Mouse (Mus musculus): Measurements from ENCODE around the gene Cast. TPM values are rescaled to one million over a fixed set of nuclear protein-coding genes. Genes with fewer than 3 reads are reported as not detected.

Gene Cast
- polyA plus RNA-seq, 1 experiment: 6.1 TPM

GRCm38 (mm10) chr13:74733726-74734125 is 74.9 kb downstream of the Cast start:
- no peak for DNase-seq (ENCODE audit: low read depth in 1 of 2, low spot score in 2 of 2)
- 89% methylated on average over 4 of the region's 4 CpGs for WGBS
- Histone ChIP-seq H3K27me3 (ENCODE audit: control insufficient read depth, insufficient read depth, low read length) (no peaks in the 10 kb centered on the region), H3K27ac (ENCODE audit: insufficient read depth, low read length) (no peak overlapping the region), H3K4me1 (ENCODE audit: control insufficient read depth, insufficient read depth, insufficient read length) (no peaks in the 10 kb centered on the region), H3K4me3 (ENCODE audit: extremely low read depth, insufficient read depth, insufficient read length) (no peak overlapping the region), H3K36me3 (ENCODE audit: control insufficient read depth, insufficient read depth, low read length) (peaks cover 30% of the 10 kb centered on the region)
- TF ChIP-seq POLR2A (IDR thresholded peaks at IDR 0.05; ENCODE audit: low read depth, low read length) (no peak), CTCF (IDR thresholded peaks at IDR 0.05; ENCODE audit: extremely low read depth, insufficient read depth, insufficient read length, insufficient replicate concordance) (no peak)

GRCm38 (mm10) chr13:74719002-74719401 is 89.6 kb downstream of the Cast start:
- H3K4me1 ChIP-seq (ENCODE audit: control insufficient read depth, insufficient read depth, insufficient read length): no peaks in the 10 kb centered on the region

GRCm38 (mm10) chr13:74696225-74696624 is 112.4 kb downstream of the Cast start:
- TF ChIP-seq CTCF (IDR thresholded peaks at IDR 0.05; ENCODE audit: extremely low read depth, insufficient read depth, insufficient read length, insufficient replicate concordance) (no peak), POLR2A (IDR thresholded peaks at IDR 0.05; ENCODE audit: low read depth, low read length) (no peak)
- Histone ChIP-seq H3K36me3 (ENCODE audit: control insufficient read depth, insufficient read depth, low read length) (peaks cover 12% of the 10 kb centered on the region), H3K27ac (ENCODE audit: insufficient read depth, low read length) (no peak overlapping the region), H3K4me1 (ENCODE audit: control insufficient read depth, insufficient read depth, insufficient read length) (no peaks in the 10 kb centered on the region), H3K4me3 (ENCODE audit: extremely low read depth, insufficient read depth, insufficient read length) (no peak overlapping the region), H3K27me3 (ENCODE audit: control insufficient read depth, insufficient read depth, low read length) (no peaks in the 10 kb centered on the region)
- DNase-seq (ENCODE audit: low read depth in 1 of 2, low spot score in 2 of 2): no peak
- 73% methylated on average over 3 of the region's 3 CpGs for WGBS

More at GRCm38 (mm10) chr13:74719002-74719401, 89.6 kb downstream of the Cast start:
- H3K4me3 ChIP-seq (ENCODE audit: extremely low read depth, insufficient read depth, insufficient read length): no peak overlapping the region
- H3K36me3 ChIP-seq (ENCODE audit: control insufficient read depth, insufficient read depth, low read length): peaks cover 16% of the 10 kb centered on the region
- no peaks in the 10 kb centered on the region for H3K27me3 ChIP-seq (ENCODE audit: control insufficient read depth, insufficient read depth, low read length)
- no peak for DNase-seq (ENCODE audit: low read depth in 1 of 2, low spot score in 2 of 2)
- no peak for TF ChIP-seq POLR2A (IDR thresholded peaks at IDR 0.05; ENCODE audit: low read depth, low read length)
- no peak for TF ChIP-seq CTCF (IDR thresholded peaks at IDR 0.05; ENCODE audit: extremely low read depth, insufficient read depth, insufficient read length, insufficient replicate concordance)
- WGBS: 85% methylated on average over 2 of the region's 2 CpGs
- H3K27ac ChIP-seq (ENCODE audit: insufficient read depth, low read length): no peak overlapping the region

- Histone ChIP-seq H3K27ac (ENCODE audit: insufficient read depth, low read length) (no peak overlapping the region), H3K27me3 (ENCODE audit: control insufficient read depth, insufficient read depth, low read length) (no peaks in the 10 kb centered on the region), H3K36me3 (ENCODE audit: control insufficient read depth, insufficient read depth, low read length) (peaks cover 16% of the 10 kb centered on the region), H3K4me3 (ENCODE audit: extremely low read depth, insufficient read depth, insufficient read length) (no peak overlapping the region), H3K4me1 (ENCODE audit: control insufficient read depth, insufficient read depth, insufficient read length) (no peaks in the 10 kb centered on the region)
- TF ChIP-seq POLR2A (IDR thresholded peaks at IDR 0.05; ENCODE audit: low read depth, low read length): no peak
- TF ChIP-seq CTCF (IDR thresholded peaks at IDR 0.05; ENCODE audit: extremely low read depth, insufficient read depth, insufficient read length, insufficient replicate concordance): no peak
- 95% methylated on average over 5 of the region's 5 CpGs for WGBS
- no peak for DNase-seq (ENCODE audit: low read depth in 1 of 2, low spot score in 2 of 2)
Observed at GRCm38 (mm10) chr13:74695497-74696193, 113.0 kb downstream of the Cast start.

Other genes starting within 250 kb of the Cast start
- 8.5 TPM in 2 replicates for gene Erap1, start 169.2 kb downstream of the Cast start, polyA plus RNA-seq (2012; rRNA removed)